Mouse (Mus musculus) MEL (cell line): ENCODE measurements around the gene Carf. TPM values are rescaled to one million over a fixed set of nuclear protein-coding genes. Genes with fewer than 3 reads are reported as not detected.
A peak's percentile ranks its signal among the peaks of the same experiment; 100 is the strongest.

Experiments
- DNase-seq: peaks from one replicate; pipeline ENCODE4 v3.0.0; 2011; ENCODE audit warnings: low read depth, low spot score
- H3K27ac ChIP-seq: 2 replicates; pipeline ENCODE4 v1.5.1; 2012; ENCODE audit warnings: low read depth, mild to moderate bottlenecking, control low read depth, low read length, moderate library complexity; ENCODE audit not compliant: control insufficient read depth
- H3K27me3 ChIP-seq, 2 experiments: fragments of 150-350 bp in 1 of 2; sonication (generic) in 1 of 2; 2 replicates each; pipeline ENCODE4 v1.6.1; 2012; ENCODE audit warnings: low read length in 2 of 2, mild to moderate bottlenecking in 2 of 2, improper control_type of control experiment in 1 of 2, moderate library complexity in 1 of 2; ENCODE audit not compliant: insufficient read depth in 2 of 2, control insufficient read depth in 1 of 2
- H3K36me3 ChIP-seq, 2 experiments: 2 replicates each; pipeline ENCODE4 v1.6.1; 2012 to 2014; ENCODE audit warnings: low read length in 2 of 2, improper control_type of control experiment in 1 of 2, inconsistent platforms in 1 of 2, mild to moderate bottlenecking in 1 of 2; ENCODE audit not compliant: insufficient read depth in 2 of 2, control insufficient read depth in 1 of 2
- H3K4me1 ChIP-seq, 2 experiments: fragments of 150-350 bp in 1 of 2; sonication (generic) in 1 of 2; 2 replicates each; pipeline ENCODE4 v1.6.1; 2012; ENCODE audit warnings: low read length in 2 of 2, improper control_type of control experiment in 1 of 2, mild to moderate bottlenecking in 1 of 2; ENCODE audit not compliant: insufficient read depth in 2 of 2, control insufficient read depth in 1 of 2
- H3K4me3 ChIP-seq, 2 experiments: fragments of 150-350 bp in 1 of 2; sonication (generic) in 1 of 2; 2 replicates each; pipeline ENCODE4 v1.5.1; 2012; ENCODE audit warnings: low read depth in 2 of 2, low read length in 2 of 2, mild to moderate bottlenecking in 2 of 2, moderate library complexity in 2 of 2, control low read depth in 1 of 2, improper control_type of control experiment in 1 of 2; ENCODE audit not compliant: control insufficient read depth in 1 of 2, insufficient read depth in 1 of 2
- H3K79me2 ChIP-seq: 2 replicates; pipeline ENCODE4 v1.6.1; 2012; ENCODE audit warnings: mild to moderate bottlenecking, low read length, moderate library complexity; ENCODE audit not compliant: control insufficient read depth, poor library complexity, insufficient read depth
- H3K9ac ChIP-seq: 2 replicates; pipeline ENCODE4 v1.6.1; 2012; ENCODE audit warnings: low read depth, mild to moderate bottlenecking, control low read depth, low read length, moderate library complexity; ENCODE audit not compliant: control insufficient read depth, poor library complexity, severe bottlenecking
- H3K9me3 ChIP-seq: fragments of 150-350 bp; sonication (generic); replicated peaks from 2 replicates; pipeline ENCODE4 v1.6.1; 2012; ENCODE audit warnings: mild to moderate bottlenecking, low read length, improper control_type of control experiment, moderate library complexity; ENCODE audit not compliant: insufficient read depth
- BHLHE40 ChIP-seq: IDR thresholded peaks from 2 replicates; pipeline ENCODE4 v1.6.1; 2012; ENCODE audit warnings: low read depth, mild to moderate bottlenecking, inconsistent platforms, low read length, improper control_type of control experiment, borderline replicate concordance
- CHD2 ChIP-seq: IDR thresholded peaks from 2 replicates; pipeline ENCODE4 v1.6.1; 2011; ENCODE audit warnings: low read length, improper control_type of control experiment
- CTCF ChIP-seq, 3 experiments: IDR thresholded peaks in 2 of 3; conservative IDR thresholded peaks in 1 of 3; 2 replicates each; pipeline ENCODE4 v1.5.1; 2011 to 2012; ENCODE audit warnings: low read length in 3 of 3, low read depth in 2 of 3, mild to moderate bottlenecking in 2 of 3, improper control_type of control experiment in 1 of 3, inconsistent platforms in 1 of 3, mixed read lengths in 1 of 3, moderate library complexity in 1 of 3; ENCODE audit not compliant: control insufficient read depth in 1 of 3, insufficient read depth in 1 of 3, poor library complexity in 1 of 3, severe bottlenecking in 1 of 3
- ELF1 ChIP-seq: IDR thresholded peaks from 2 replicates; pipeline ENCODE4 v1.6.1; 2014; ENCODE audit warnings: low read depth, mild to moderate bottlenecking, inconsistent platforms, low read length, improper control_type of control experiment, moderate library complexity
- GABPA ChIP-seq: IDR thresholded peaks from 2 replicates; pipeline ENCODE4 v1.6.1; 2012; ENCODE audit warnings: low read depth, mild to moderate bottlenecking, inconsistent platforms, low read length, improper control_type of control experiment, moderate library complexity
- GATA1 ChIP-seq: IDR thresholded peaks from 2 replicates; pipeline ENCODE4 v1.6.1; 2011; ENCODE audit warnings: low read depth, low read length, improper control_type of control experiment
- HCFC1 ChIP-seq: IDR thresholded peaks from 2 replicates; pipeline ENCODE4 v1.6.1; 2012; ENCODE audit warnings: low read depth, mild to moderate bottlenecking, inconsistent platforms, low read length, improper control_type of control experiment, moderate library complexity
- JUND ChIP-seq: IDR thresholded peaks from 2 replicates; pipeline ENCODE4 v1.6.1; 2011; ENCODE audit warnings: low read depth, mild to moderate bottlenecking, improper control_type of control experiment, low read length
- MAFK ChIP-seq: IDR thresholded peaks from 2 replicates; pipeline ENCODE4 v1.6.1; 2011; ENCODE audit warnings: low read depth, mild to moderate bottlenecking, low read length, improper control_type of control experiment, borderline replicate concordance
- MEF2A ChIP-seq: IDR thresholded peaks from 2 replicates; pipeline ENCODE4 v1.6.1; 2014; ENCODE audit warnings: low read depth, mild to moderate bottlenecking, inconsistent platforms, low read length, improper control_type of control experiment; ENCODE audit not compliant: poor library complexity, insufficient replicate concordance, severe bottlenecking; ENCODE audit errors: extremely low read depth
- MXI1 ChIP-seq: IDR thresholded peaks from 2 replicates; pipeline ENCODE4 v1.6.1; 2011; ENCODE audit warnings: mild to moderate bottlenecking, low read depth, low read length, improper control_type of control experiment
- MYB ChIP-seq: IDR thresholded peaks from 2 replicates; pipeline ENCODE4 v1.6.1; 2011; ENCODE audit warnings: mild to moderate bottlenecking, low read depth, low read length, improper control_type of control experiment
- MYC ChIP-seq: IDR thresholded peaks from 2 replicates; pipeline ENCODE4 v1.6.1; 2011; ENCODE audit warnings: low read depth, mild to moderate bottlenecking, low read length, improper control_type of control experiment, moderate library complexity
- NRF1 ChIP-seq: IDR thresholded peaks from 2 replicates; pipeline ENCODE4 v1.6.1; 2014; ENCODE audit warnings: low read depth, mild to moderate bottlenecking, inconsistent platforms, low read length, improper control_type of control experiment, moderate library complexity; ENCODE audit not compliant: poor library complexity, insufficient read depth, severe bottlenecking
- POLR2A ChIP-seq, 2 experiments: IDR thresholded peaks; 2 replicates each; pipeline ENCODE4 v1.6.1; 2011 to 2012; ENCODE audit warnings: low read length in 2 of 2, mild to moderate bottlenecking in 2 of 2, control low read depth in 1 of 2, improper control_type of control experiment in 1 of 2, low read depth in 1 of 2, moderate library complexity in 1 of 2; ENCODE audit not compliant: control insufficient read depth in 1 of 2, insufficient read depth in 1 of 2, poor library complexity in 1 of 2
- TAL1 ChIP-seq: IDR thresholded peaks from 2 replicates; pipeline ENCODE4 v1.6.1; 2012; ENCODE audit warnings: mild to moderate bottlenecking, inconsistent platforms, low read length, moderate library complexity, mixed read lengths
- TBP ChIP-seq: IDR thresholded peaks from 2 replicates; pipeline ENCODE4 v1.8.0; 2011; ENCODE audit warnings: low read depth, low read length, improper control_type of control experiment
- TCF12 ChIP-seq: IDR thresholded peaks from 2 replicates; pipeline ENCODE4 v1.6.1; 2014; ENCODE audit warnings: low read depth, mild to moderate bottlenecking, inconsistent platforms, low read length, improper control_type of control experiment, moderate library complexity
- UBTF ChIP-seq: IDR thresholded peaks from 2 replicates; pipeline ENCODE4 v1.6.1; 2012; ENCODE audit warnings: low read depth, mild to moderate bottlenecking, inconsistent platforms, low read length, improper control_type of control experiment, moderate library complexity, borderline replicate concordance; ENCODE audit not compliant: insufficient read depth
- USF2 ChIP-seq, 2 experiments: IDR thresholded peaks; 2 replicates each; pipeline ENCODE4 v1.6.1; 2011 to 2012; ENCODE audit warnings: improper control_type of control experiment in 2 of 2, low read length in 2 of 2, borderline replicate concordance in 1 of 2, inconsistent platforms in 1 of 2, low read depth in 1 of 2, mild to moderate bottlenecking in 1 of 2; ENCODE audit not compliant: insufficient read depth in 1 of 2
- ZNF384 ChIP-seq: IDR thresholded peaks from 2 replicates; pipeline ENCODE4 v1.6.1; 2012; ENCODE audit warnings: low read depth, mild to moderate bottlenecking, inconsistent platforms, low read length, improper control_type of control experiment
- polyA plus RNA-seq, 2 experiments: library from polyadenylated mRNA; stranded (reverse) in 1 of 2; unstranded in 1 of 2; fragments of >175 nt in 1 of 2; fragments of >200 nt in 1 of 2; gene quantifications; 2 replicates each; pipeline versions ENCODE4 v1.2.1 to v1.2.4; 2012; ENCODE audit warnings: low replicate concordance in 2 of 2, low read depth in 1 of 2; ENCODE audit not compliant: insufficient read length in 2 of 2, insufficient read depth in 1 of 2, missing spikeins in 1 of 2
- total RNA-seq: library from RNA; depleted of rRNA; stranded (reverse); fragments of 300-350 nt; gene quantifications from 2 replicates; pipeline ENCODE4 v1.2.3, GENCODE M21; 2012

The Carf gene
- total and polyA plus RNA-seq, 3 experiments = 3.7 to 6.1 TPM; not detected in 1

GRCm38 (mm10) chr1:60180784-60181221 lies 82.8 kb downstream of the Carf start:
- Histone ChIP-seq H3K79me2 (peaks cover 8% of the 10 kb centered on the region), H3K27me3 (no peaks in the 10 kb centered on the region), H3K9ac (peak overlapping the region; percentile 94), H3K4me1 (peaks cover 0 to 5% of the 10 kb centered on the region in 2 experiments; a peak in 2 of 4 replicates), H3K9me3 (no peaks in the 10 kb centered on the region), H3K36me3 (peaks cover 0 to 14% of the 10 kb centered on the region in 2 experiments; a peak in 2 of 4 replicates), H3K27ac (peak overlapping the region; percentile 59), H3K4me3 (peak overlapping the region; percentile 98 to 100)
- TF ChIP-seq TAL1 (no peak), ZNF384 (no peak), CHD2 (no peak), BHLHE40 (no peak), MEF2A (no peak), CTCF (IDR thresholded peaks at IDR 0.05 in 2 of 3, conservative IDR thresholded peaks at IDR 0.05 in 1 of 3; ENCODE audit: control insufficient read depth in 1 of 3, insufficient read depth in 1 of 3, low read depth in 2 of 3, low read length in 3 of 3, poor library complexity in 1 of 3, severe bottlenecking in 1 of 3) (no peak), MYB (no peak), ELF1 (no peak), TBP (no peak), POLR2A (IDR thresholded peaks at IDR 0.05; ENCODE audit: control insufficient read depth in 1 of 2, insufficient read depth in 1 of 2, low read depth in 1 of 2, low read length in 2 of 2, poor library complexity in 1 of 2) (no peak), GATA1 (no peak), GABPA (no peak), MYC (no peak), MXI1 (no peak), UBTF (no peak), MAFK (no peak), USF2 (IDR thresholded peaks at IDR 0.05; ENCODE audit: borderline replicate concordance in 1 of 2, insufficient read depth in 1 of 2, low read depth in 1 of 2, low read length in 2 of 2) (no peak), HCFC1 (no peak), JUND (no peak)
- DNase-seq = peak; percentile 58

- H3K9me3 ChIP-seq = no peaks in the 10 kb centered on the region
- DNase-seq = no peak
- no peak overlapping the region for H3K9ac ChIP-seq
- H3K4me3 ChIP-seq = no peak overlapping the region
- H3K79me2 ChIP-seq = no peaks in the 10 kb centered on the region
- peaks cover 0 to 3% of the 10 kb centered on the region in 2 experiments; a peak in 1 of 4 replicates for H3K4me1 ChIP-seq
- TF ChIP-seq MYC (no peak), UBTF (no peak), MYB (no peak), ELF1 (no peak), ZNF384 (no peak), NRF1 (no peak), TCF12 (no peak)
- H3K36me3 ChIP-seq = no peaks in the 10 kb centered on the region
- no peaks in the 10 kb centered on the region for H3K27me3 ChIP-seq
- H3K27ac ChIP-seq = no peak overlapping the region
These were observed 90.4 kb downstream of the Carf start for GRCm38 (mm10) chr1:60188454-60188853.
